Mouse (Mus musculus): ENCODE data around the gene Zfp981.
"Not testable (repeated sequence)": the region's sequence is repeated elsewhere in the genome, so short reads cannot be mapped to it uniquely, and the experiment has no call there.

- not testable (repeated sequence) for TF ChIP-seq POLR2A (IDR thresholded peaks at IDR 0.05; ENCODE audit: extremely low read depth, insufficient read depth, low read length); CTCF (IDR thresholded peaks at IDR 0.05; ENCODE audit: low read depth, low read length)
Observed at GRCm38 (mm10) chr4:146474716-146475676, 26.8 kb upstream of the Zfp981 start.
